Mouse (Mus musculus) layer of hippocampus, adult 8-10 months (tissue): ENCODE results near the gene Slc22a28. TPM values are rescaled to one million over a fixed set of nuclear protein-coding genes. Genes with fewer than 3 reads are reported as not detected.
"Not testable (repeated sequence)": the region's sequence is repeated elsewhere in the genome, so short reads cannot be mapped to it uniquely, and the experiment has no call there.

Source experiments
- DNase-seq, 2 experiments: peaks; one replicate each; pipeline ENCODE4 v3.0.0; 2022; ENCODE audit warnings: low spot score in 2 of 2
- total RNA-seq, 4 experiments: library from RNA; stranded (reverse); gene quantifications; 2 replicates each; pipeline ENCODE4 v1.2.4; 2022

Gene Slc22a28
- not detected for total RNA-seq

GRCm38 (mm10) chr19:8131881-8132280 is at the start of gene Slc22a28:
TSS of gene Slc22a28 (minus strand) at chr19:8131982.
- DNase-seq, result not testable (repeated sequence)

GRCm38 (mm10) chr19:8148787-8149523 is 17.2 kb upstream of the Slc22a28 start:
- DNase-seq, result no peak

- DNase-seq, result not testable (repeated sequence)
Observed at GRCm38 (mm10) chr19:8142716-8143115, 10.9 kb upstream of the Slc22a28 start.

GRCm38 (mm10) chr19:8134127-8134841 is 2.5 kb upstream of the Slc22a28 start:
- not testable (repeated sequence) for DNase-seq

GRCm38 (mm10) chr19:8019904-8020349 is 111.9 kb downstream of the Slc22a28 start:
- no peak for DNase-seq

GRCm38 (mm10) chr19:8019329-8019851 is 112.4 kb downstream of the Slc22a28 start:
- not testable (repeated sequence) for DNase-seq

- not testable (repeated sequence) for DNase-seq
Observed at GRCm38 (mm10) chr19:8018535-8018934, 113.2 kb downstream of the Slc22a28 start.

Other genes with a start within 250 kb of the Slc22a28 start
- not detected for gene Slc22a27, start 166.0 kb downstream of the Slc22a28 start, total RNA-seq
- gene Slc22a29, start 86.9 kb upstream of the Slc22a28 start, total RNA-seq, result not detected